Mouse (Mus musculus) heart, adult 2 months (tissue): ENCODE data around the gene Ttc3.
"Not testable (repeated sequence)": the region's sequence is repeated elsewhere in the genome, so short reads cannot be mapped to it uniquely, and the experiment has no call there.

Source experiments
- CTCF ChIP-seq: fragments of 200-600 bp; IDR thresholded peaks from 2 replicates; pipeline ENCODE4 v1.8.1; 2022; ENCODE audit warnings: antibody characterized with exemption, mild to moderate bottlenecking, moderate library complexity
- EP300 ChIP-seq: fragments of 200-500 bp; IDR thresholded peaks from 2 replicates; pipeline ENCODE4 v1.6.1; 2011; ENCODE audit warnings: low read depth, low read length, control low read depth; ENCODE audit not compliant: insufficient read depth
- POLR2A ChIP-seq: fragments of 200-500 bp; IDR thresholded peaks from 2 replicates; pipeline ENCODE4 v1.6.1; 2011; ENCODE audit warnings: mild to moderate bottlenecking, low read depth, low read length, control low read depth; ENCODE audit not compliant: insufficient read depth

- TF ChIP-seq POLR2A, CTCF, EP300: not testable (repeated sequence)
These were observed 31.0 kb upstream of the Ttc3 start for GRCm38 (mm10) chr16:94339164-94340160.
